Mouse (Mus musculus): ENCODE results near the gene Ube2q2.

DNA sequence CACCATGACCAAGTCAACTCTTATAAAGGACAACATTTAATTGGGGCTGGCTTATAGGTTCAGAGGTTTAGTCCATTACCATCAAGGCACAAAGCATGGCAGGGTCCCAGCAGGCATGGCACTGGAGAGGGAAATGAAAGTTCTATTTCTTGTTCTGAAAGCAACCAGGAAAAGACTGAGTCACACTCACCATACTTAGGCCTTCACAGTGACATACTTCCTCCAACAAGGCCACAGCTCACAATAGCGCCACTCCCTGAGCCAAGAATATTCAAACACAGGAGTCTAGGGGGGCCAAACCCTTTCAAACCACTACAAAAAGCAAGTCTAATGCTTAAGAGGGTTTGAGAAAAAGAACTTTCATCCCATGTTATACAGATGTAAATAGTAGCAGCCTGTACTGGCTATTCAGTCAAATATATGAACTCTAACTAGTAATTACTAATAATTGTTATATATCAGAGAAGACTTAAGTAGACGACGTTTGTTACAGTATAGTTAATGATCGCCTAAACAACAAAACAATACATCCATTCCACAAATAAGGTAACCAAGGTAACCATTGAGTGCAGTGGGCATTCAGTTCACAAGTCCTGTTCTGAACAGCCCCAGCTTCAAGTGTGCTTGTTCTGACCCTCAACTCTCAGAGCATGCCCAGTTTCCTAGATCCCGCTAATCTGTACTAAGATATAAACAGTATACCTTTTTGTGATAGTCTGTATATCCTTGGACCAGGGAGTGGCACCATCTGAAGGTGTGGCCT lies 31.2 kb upstream of the Ube2q2 start:
- TF ChIP-seq CTCF (IDR thresholded peaks at IDR 0.05) = no peak
- TF ChIP-seq EP300 (IDR thresholded peaks at IDR 0.05) = no peak

Data from lung, postnatal 0 days (tissue).